Mouse (Mus musculus) heart, embryonic 14.5 days (tissue): ENCODE results near the gene Casp7. TPM values are rescaled to one million over a fixed set of nuclear protein-coding genes. Genes with fewer than 3 reads are reported as not detected.

Source experiments
- ATAC-seq: fragments of 200-750 bp; cut with Nextera tagmentation; 2 replicates; pipeline ENCODE4 v1.8.0; 2017; ENCODE audit warnings: low read depth, moderate TSS enrichment; ENCODE audit not compliant: insufficient number of reproducible peaks, insufficient read depth, low FRiP score
- H3K27ac ChIP-seq, 2 experiments: fragments of 200-500 bp in 1 of 2; fragments of 300-500 bp in 1 of 2; sonication (generic) in 1 of 2; replicated peaks in 1 of 2; 2 replicates each; pipeline ENCODE4 v1.5.1; 2012 to 2014; ENCODE audit warnings: low read depth in 2 of 2, low read length in 2 of 2, control low read depth in 1 of 2, mild to moderate bottlenecking in 1 of 2, mixed read lengths in 1 of 2; ENCODE audit not compliant: control insufficient read depth in 1 of 2, insufficient read depth in 1 of 2
- H3K27me3 ChIP-seq: fragments of 300-500 bp; sonication (generic); 2 replicates; pipeline ENCODE4 v1.6.1; 2014; ENCODE audit warnings: mild to moderate bottlenecking, low read length, control low read depth; ENCODE audit not compliant: control insufficient read depth, insufficient read depth
- H3K36me3 ChIP-seq: fragments of 300-500 bp; sonication (generic); 2 replicates; pipeline ENCODE4 v1.6.1; 2014; ENCODE audit warnings: mild to moderate bottlenecking, control low read depth, low read length, mixed read lengths; ENCODE audit not compliant: control insufficient read depth, insufficient read depth
- H3K4me1 ChIP-seq, 2 experiments: fragments of 200-500 bp in 1 of 2; fragments of 300-500 bp in 1 of 2; sonication (generic) in 1 of 2; 2 replicates each; pipeline ENCODE4 v1.6.1; 2012 to 2014; ENCODE audit warnings: low read length in 2 of 2, control low read depth in 1 of 2, mixed read lengths in 1 of 2; ENCODE audit not compliant: control insufficient read depth in 2 of 2, insufficient read depth in 2 of 2
- H3K4me2 ChIP-seq: fragments of 300-500 bp; sonication (generic); 2 replicates; pipeline ENCODE4 v1.6.1; 2014; ENCODE audit warnings: mild to moderate bottlenecking, low read length
- H3K4me3 ChIP-seq, 2 experiments: fragments of 200-500 bp in 1 of 2; fragments of 300-500 bp in 1 of 2; sonication (generic) in 1 of 2; 2 replicates each; pipeline ENCODE4 v1.5.1; 2012 to 2014; ENCODE audit warnings: low read length in 2 of 2, mild to moderate bottlenecking in 2 of 2, control low read depth in 1 of 2, low read depth in 1 of 2, moderate library complexity in 1 of 2; ENCODE audit not compliant: control insufficient read depth in 1 of 2, insufficient read depth in 1 of 2
- H3K9ac ChIP-seq: fragments of 300-500 bp; sonication (generic); 2 replicates; pipeline ENCODE4 v1.6.1; 2014; ENCODE audit warnings: mild to moderate bottlenecking, low read length
- H3K9me3 ChIP-seq: fragments of 300-500 bp; sonication (generic); 2 replicates; pipeline ENCODE4 v1.6.1; 2016; ENCODE audit warnings: low read length, control low read depth; ENCODE audit not compliant: control insufficient read depth
- WGBS: fragments of 180-500 bp; shearing (Covaris S2); extraction: QIAGEN DNeasy Blood & Tissue Kit; methylation state at CpG from one replicate; pipeline ENCODE4 v1.1.7; 2014; 5-methylcytosine and 5-hydroxymethylcytosine counted together
- polyA plus RNA-seq: library from polyadenylated mRNA; unstranded; fragments of >200 nt; fragmentation: Nextera tagmentation; extraction: Ambion mirVana; gene quantifications from 2 replicates; pipeline ENCODE4 v1.2.1, GENCODE M21; 2014

The Casp7 gene
- polyA plus RNA-seq, 1 experiment from 2014 or later, result 28.6 TPM

- ATAC-seq, result no peak
- Histone ChIP-seq H3K27me3 (no peaks in the 10 kb centered on the region), H3K4me2 (no peak overlapping the region), H3K4me1 (peaks cover 0 to 8% of the 10 kb centered on the region in 2 experiments; a peak in 1 of 4 replicates), H3K9me3 (no peaks in the 10 kb centered on the region), H3K9ac (no peak overlapping the region), H3K27ac (peak overlapping the region in 1 of 2 experiments; percentile 37; a peak in 1 of 4 replicates), H3K36me3 (peaks cover 58% of the 10 kb centered on the region), H3K4me3 (no peak overlapping the region)
- WGBS, result 51% methylated on average over 6 of the region's 6 CpGs
Measured at GRCm38 (mm10) chr19:56439072-56439434, 42.1 kb downstream of the Casp7 start.

GRCm38 (mm10) chr19:56443445-56443844 is 46.5 kb downstream of the Casp7 start:
- Histone ChIP-seq H3K4me2 (no peak overlapping the region), H3K27ac (no peak overlapping the region), H3K4me1 (peaks cover 3 to 7% of the 10 kb centered on the region in 2 experiments; a peak in 2 of 4 replicates), H3K9me3 (no peaks in the 10 kb centered on the region), H3K4me3 (no peak overlapping the region), H3K9ac (no peak overlapping the region), H3K36me3 (peaks cover 21% of the 10 kb centered on the region), H3K27me3 (no peaks in the 10 kb centered on the region)
- WGBS, result 68% methylated on average over 14 of the region's 14 CpGs
- no peak for ATAC-seq

GRCm38 (mm10) chr19:56448784-56449183 is 51.9 kb downstream of the Casp7 start:
- no peak for ATAC-seq
- H3K27ac ChIP-seq, result no peak overlapping the region
- peaks cover 2 to 3% of the 10 kb centered on the region in 2 experiments; a peak in 2 of 4 replicates for H3K4me1 ChIP-seq
- H3K36me3 ChIP-seq, result no peaks in the 10 kb centered on the region
- 90% methylated on average over 4 of the region's 4 CpGs for WGBS
- H3K9me3 ChIP-seq, result no peaks in the 10 kb centered on the region
- H3K4me2 ChIP-seq, result no peak overlapping the region
- H3K4me3 ChIP-seq, result no peak overlapping the region
- no peaks in the 10 kb centered on the region for H3K27me3 ChIP-seq
- H3K9ac ChIP-seq, result no peak overlapping the region

GRCm38 (mm10) chr19:56449537-56449936 is 52.6 kb downstream of the Casp7 start:
- H3K9me3 ChIP-seq, result no peaks in the 10 kb centered on the region
- H3K4me2 ChIP-seq, result no peak overlapping the region
- H3K4me1 ChIP-seq, result peaks cover 0 to 3% of the 10 kb centered on the region in 2 experiments; a peak in 2 of 4 replicates
- H3K36me3 ChIP-seq, result no peaks in the 10 kb centered on the region
- no peak overlapping the region for H3K4me3 ChIP-seq
- 85% methylated on average over 8 of the region's 8 CpGs for WGBS
- H3K27me3 ChIP-seq, result no peaks in the 10 kb centered on the region
- H3K9ac ChIP-seq, result no peak overlapping the region
- no peak overlapping the region for H3K27ac ChIP-seq
- ATAC-seq, result no peak

- Histone ChIP-seq H3K27me3 (no peaks in the 10 kb centered on the region), H3K36me3 (no peaks in the 10 kb centered on the region), H3K4me2 (no peak overlapping the region), H3K27ac (no peak overlapping the region), H3K4me3 (no peak overlapping the region), H3K9me3 (no peaks in the 10 kb centered on the region), H3K4me1 (no peaks in the 10 kb centered on the region), H3K9ac (no peak overlapping the region)
- WGBS, result 73% methylated on average over 5 of the region's 5 CpGs
- ATAC-seq, result no peak
Measured at GRCm38 (mm10) chr19:56450892-56451291, 54.0 kb downstream of the Casp7 start.

DNA sequence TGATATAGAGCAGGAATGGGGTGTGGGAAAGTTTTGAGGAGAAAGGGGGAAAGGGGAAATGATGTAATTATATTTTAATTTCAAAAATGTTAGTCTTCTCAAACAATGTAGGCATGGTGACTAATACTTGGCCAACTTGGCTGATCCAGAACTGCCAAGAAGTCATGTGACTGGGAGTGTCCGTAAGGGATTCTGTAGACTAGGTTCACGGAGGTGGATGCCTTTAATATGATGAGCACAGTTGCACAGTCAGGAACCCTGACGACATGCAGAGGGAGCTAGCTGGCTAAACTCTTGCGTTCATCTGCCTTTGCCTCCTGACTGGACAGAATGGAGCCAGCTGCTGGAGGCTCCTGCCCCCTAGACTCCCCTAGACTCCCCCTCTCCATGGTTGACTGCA is 54.9 kb downstream of the Casp7 start:
- H3K4me2 ChIP-seq, result no peak overlapping the region
- no peaks in the 10 kb centered on the region for H3K9me3 ChIP-seq
- no peak overlapping the region for H3K27ac ChIP-seq
- no peaks in the 10 kb centered on the region for H3K4me1 ChIP-seq
- no peak overlapping the region for H3K4me3 ChIP-seq
- ATAC-seq, result no peak
- H3K9ac ChIP-seq, result no peak overlapping the region
- no peaks in the 10 kb centered on the region for H3K27me3 ChIP-seq
- no peaks in the 10 kb centered on the region for H3K36me3 ChIP-seq
- 71% methylated on average over 4 of the region's 4 CpGs for WGBS

DNA sequence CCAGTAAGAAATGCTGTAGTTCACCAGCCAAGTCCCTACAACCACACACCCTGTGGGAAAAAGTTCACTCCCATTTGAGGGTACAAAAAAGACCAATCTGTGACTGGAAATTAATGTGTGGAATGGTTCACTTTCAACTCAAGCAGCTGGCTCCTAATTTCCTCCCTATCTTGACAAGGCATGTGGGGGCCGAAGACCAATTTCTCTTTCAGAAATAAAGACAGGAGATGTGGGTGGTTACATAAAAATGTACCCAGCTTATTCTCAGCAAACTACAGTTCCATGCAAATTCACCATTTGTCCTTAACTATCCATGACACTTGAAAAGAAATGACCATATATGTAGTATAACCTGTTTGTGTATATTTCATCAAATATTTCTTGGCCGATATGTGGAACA is 55.5 kb downstream of the Casp7 start:
- Histone ChIP-seq H3K9me3 (no peaks in the 10 kb centered on the region), H3K27me3 (no peaks in the 10 kb centered on the region), H3K4me1 (0 out of 4 replicates have a peak, but pooled peaks cover 0 to 3% of the 10 kb centered on the region in 2 experiments), H3K27ac (no peak overlapping the region), H3K9ac (no peak overlapping the region), H3K4me3 (no peak overlapping the region), H3K36me3 (no peaks in the 10 kb centered on the region), H3K4me2 (no peak overlapping the region)
- ATAC-seq, result no peak
- WGBS, result 79% methylated on average over 2 of the region's 2 CpGs

DNA sequence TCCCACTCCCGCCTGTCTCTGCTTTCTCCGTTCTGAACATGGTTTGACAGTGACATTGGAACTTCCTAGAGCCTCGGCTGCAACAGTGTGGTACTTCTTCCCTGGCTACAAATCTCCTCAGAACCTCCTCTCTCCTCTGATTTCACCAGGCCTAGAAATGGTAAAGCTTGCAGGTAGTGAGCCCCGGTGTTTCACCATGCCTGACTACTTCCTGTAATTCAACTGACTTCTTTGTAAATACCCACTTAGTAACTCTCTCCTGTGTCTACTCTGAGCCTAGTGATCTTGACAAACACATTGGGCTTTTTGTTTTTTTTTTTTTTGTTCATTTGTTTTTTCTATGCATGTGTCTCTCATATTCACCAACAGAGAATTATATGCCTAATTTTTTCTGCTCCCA is 57.9 kb downstream of the Casp7 start:
- Histone ChIP-seq H3K9me3 (no peaks in the 10 kb centered on the region), H3K4me2 (no peak overlapping the region), H3K27me3 (no peaks in the 10 kb centered on the region), H3K27ac (no peak overlapping the region), H3K36me3 (no peaks in the 10 kb centered on the region), H3K4me1 (0 out of 4 replicates have a peak, but pooled peaks cover 0 to 3% of the 10 kb centered on the region in 2 experiments), H3K9ac (no peak overlapping the region), H3K4me3 (no peak overlapping the region)
- ATAC-seq, result no peak
- WGBS, result 42% methylated on average over 4 of the region's 4 CpGs
